Mouse (Mus musculus) heart, embryonic 14.5 days (tissue): ENCODE measurements around the gene Mthfd1l. TPM values are rescaled to one million over a fixed set of nuclear protein-coding genes. Genes with fewer than 3 reads are reported as not detected.

Source experiments
- ATAC-seq: fragments of 200-750 bp; cut with Nextera tagmentation; 2 replicates; pipeline ENCODE4 v1.8.0; 2017; ENCODE audit warnings: low read depth, moderate TSS enrichment; ENCODE audit not compliant: insufficient number of reproducible peaks, insufficient read depth, low FRiP score
- H3K27ac ChIP-seq, 2 experiments: fragments of 200-500 bp in 1 of 2; fragments of 300-500 bp in 1 of 2; sonication (generic) in 1 of 2; replicated peaks in 1 of 2; 2 replicates each; pipeline ENCODE4 v1.5.1; 2012 to 2014; ENCODE audit warnings: low read depth in 2 of 2, low read length in 2 of 2, control low read depth in 1 of 2, mild to moderate bottlenecking in 1 of 2, mixed read lengths in 1 of 2; ENCODE audit not compliant: control insufficient read depth in 1 of 2, insufficient read depth in 1 of 2
- H3K27me3 ChIP-seq: fragments of 300-500 bp; sonication (generic); 2 replicates; pipeline ENCODE4 v1.6.1; 2014; ENCODE audit warnings: mild to moderate bottlenecking, low read length, control low read depth; ENCODE audit not compliant: control insufficient read depth, insufficient read depth
- H3K36me3 ChIP-seq: fragments of 300-500 bp; sonication (generic); 2 replicates; pipeline ENCODE4 v1.6.1; 2014; ENCODE audit warnings: mild to moderate bottlenecking, control low read depth, low read length, mixed read lengths; ENCODE audit not compliant: control insufficient read depth, insufficient read depth
- H3K4me1 ChIP-seq, 2 experiments: fragments of 200-500 bp in 1 of 2; fragments of 300-500 bp in 1 of 2; sonication (generic) in 1 of 2; 2 replicates each; pipeline ENCODE4 v1.6.1; 2012 to 2014; ENCODE audit warnings: low read length in 2 of 2, control low read depth in 1 of 2, mixed read lengths in 1 of 2; ENCODE audit not compliant: control insufficient read depth in 2 of 2, insufficient read depth in 2 of 2
- H3K4me2 ChIP-seq: fragments of 300-500 bp; sonication (generic); 2 replicates; pipeline ENCODE4 v1.6.1; 2014; ENCODE audit warnings: mild to moderate bottlenecking, low read length
- H3K4me3 ChIP-seq, 2 experiments: fragments of 200-500 bp in 1 of 2; fragments of 300-500 bp in 1 of 2; sonication (generic) in 1 of 2; 2 replicates each; pipeline ENCODE4 v1.5.1; 2012 to 2014; ENCODE audit warnings: low read length in 2 of 2, mild to moderate bottlenecking in 2 of 2, control low read depth in 1 of 2, low read depth in 1 of 2, moderate library complexity in 1 of 2; ENCODE audit not compliant: control insufficient read depth in 1 of 2, insufficient read depth in 1 of 2
- H3K9ac ChIP-seq: fragments of 300-500 bp; sonication (generic); 2 replicates; pipeline ENCODE4 v1.6.1; 2014; ENCODE audit warnings: mild to moderate bottlenecking, low read length
- H3K9me3 ChIP-seq: fragments of 300-500 bp; sonication (generic); 2 replicates; pipeline ENCODE4 v1.6.1; 2016; ENCODE audit warnings: low read length, control low read depth; ENCODE audit not compliant: control insufficient read depth
- WGBS: fragments of 180-500 bp; shearing (Covaris S2); extraction: QIAGEN DNeasy Blood & Tissue Kit; methylation state at CpG from one replicate; pipeline ENCODE4 v1.1.7; 2014; 5-methylcytosine and 5-hydroxymethylcytosine counted together
- polyA plus RNA-seq: library from polyadenylated mRNA; unstranded; fragments of >200 nt; fragmentation: Nextera tagmentation; extraction: Ambion mirVana; gene quantifications from 2 replicates; pipeline ENCODE4 v1.2.1, GENCODE M21; 2014

Mthfd1l gene
- polyA plus RNA-seq, 1 experiment from 2014 or later = 8.8 TPM

DNA sequence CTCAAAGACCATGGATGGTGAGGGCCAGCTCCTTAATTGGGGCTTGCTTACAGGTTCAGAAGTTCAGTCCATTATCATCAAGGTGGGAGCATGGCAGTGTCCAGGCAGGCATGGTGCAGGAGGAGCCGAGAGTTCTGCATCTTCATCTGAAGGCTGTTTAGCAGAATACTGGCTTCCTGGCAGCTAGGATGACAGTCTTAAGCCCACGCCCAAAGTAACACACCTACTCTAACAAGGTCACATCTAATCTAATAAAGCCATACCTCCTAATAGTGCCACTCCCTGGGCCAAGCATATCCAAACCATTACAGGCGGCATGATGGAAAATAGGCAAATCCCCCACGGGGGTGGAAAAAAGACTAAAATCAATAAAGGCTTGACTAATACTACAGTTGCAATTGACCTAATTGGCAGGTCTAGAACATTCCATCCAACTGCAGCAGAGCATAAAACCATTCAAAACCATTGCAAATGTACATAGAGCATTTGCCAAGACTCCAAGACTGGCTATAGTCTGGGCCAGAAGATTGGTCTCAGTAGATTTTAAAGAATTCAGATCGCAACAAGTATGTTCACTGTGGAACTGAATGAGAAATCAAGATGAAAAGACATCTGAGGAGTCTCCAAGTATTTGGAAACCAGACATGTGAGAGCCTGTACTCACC lies 162.3 kb downstream of the Mthfd1l start:
- no peak for ATAC-seq

DNA sequence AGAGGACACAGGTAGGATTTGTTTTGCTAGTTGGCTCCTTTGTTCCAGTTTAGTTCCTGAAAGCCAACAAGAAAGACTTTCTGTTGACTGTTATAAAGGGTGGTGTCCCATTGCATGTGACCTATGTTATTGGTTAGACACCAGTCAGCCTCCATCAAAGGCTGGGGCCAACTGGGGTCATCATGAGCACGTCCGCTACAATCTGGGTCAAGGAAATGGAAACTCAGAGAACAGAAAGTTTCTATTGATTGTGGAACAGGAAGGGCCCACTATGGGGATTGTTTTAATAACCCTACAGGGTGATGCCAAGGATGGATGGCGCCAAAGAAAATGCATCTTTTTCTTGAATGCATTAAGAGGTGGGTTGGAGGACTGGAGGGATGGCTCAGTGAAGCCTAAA lies 166.6 kb downstream of the Mthfd1l start:
- H3K4me1 ChIP-seq = no peaks in the 10 kb centered on the region
- no peak overlapping the region for H3K9ac ChIP-seq
- no peaks in the 10 kb centered on the region for H3K36me3 ChIP-seq
- H3K27me3 ChIP-seq = no peaks in the 10 kb centered on the region
- 82% methylated on average over 3 of the region's 3 CpGs for WGBS
- no peak for ATAC-seq
- no peak overlapping the region for H3K27ac ChIP-seq
- H3K9me3 ChIP-seq = no peaks in the 10 kb centered on the region; the same call in 1 of the 2 replicates
- H3K4me2 ChIP-seq = no peak overlapping the region
- H3K4me3 ChIP-seq = no peak overlapping the region

More for the DNA sequence above, 162.3 kb downstream of the Mthfd1l start:
- peaks cover 5 to 7% of the 10 kb centered on the region in 2 experiments for H3K4me1 ChIP-seq
- H3K27me3 ChIP-seq = no peaks in the 10 kb centered on the region
- no peak overlapping the region for H3K9ac ChIP-seq
- no peak overlapping the region for H3K4me2 ChIP-seq
- H3K36me3 ChIP-seq = no peaks in the 10 kb centered on the region
- H3K27ac ChIP-seq = no peak overlapping the region
- WGBS = 89% methylated on average over 5 of the region's 5 CpGs
- no peak overlapping the region for H3K4me3 ChIP-seq
- no peaks in the 10 kb centered on the region; the same call in 1 of the 2 replicates for H3K9me3 ChIP-seq

DNA sequence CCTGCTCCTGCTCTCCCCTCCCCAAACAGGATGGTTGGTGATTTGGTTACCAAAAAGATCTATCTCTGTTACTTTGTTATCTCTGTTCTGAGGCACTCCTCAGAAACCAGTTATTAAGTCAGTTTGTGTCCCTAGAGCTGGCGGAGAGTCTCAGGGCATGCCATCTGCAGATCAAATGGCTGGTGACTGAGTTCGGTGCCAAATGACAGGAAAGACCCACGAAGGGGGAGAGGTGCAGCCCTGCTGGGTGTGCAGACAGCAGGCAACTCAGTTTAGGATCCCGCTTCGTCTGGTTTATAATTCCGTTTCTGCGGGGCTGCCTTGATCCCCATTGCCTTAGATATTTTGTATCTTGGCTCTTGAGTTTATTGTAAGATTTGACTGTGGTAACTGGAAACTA lies 168.8 kb downstream of the Mthfd1l start:
- H3K4me3 ChIP-seq = no peak overlapping the region
- no peak overlapping the region for H3K9ac ChIP-seq
- H3K27me3 ChIP-seq = no peaks in the 10 kb centered on the region
- H3K4me2 ChIP-seq = no peak overlapping the region
- H3K27ac ChIP-seq = no peak overlapping the region
- H3K4me1 ChIP-seq = no peaks in the 10 kb centered on the region
- WGBS = 80% methylated on average over 7 of the region's 7 CpGs
- H3K9me3 ChIP-seq = no peaks in the 10 kb centered on the region
- no peaks in the 10 kb centered on the region for H3K36me3 ChIP-seq
- no peak for ATAC-seq

GRCm38 (mm10) chr10:4142816-4143215 lies 169.9 kb downstream of the Mthfd1l start:
- no peaks in the 10 kb centered on the region for H3K9me3 ChIP-seq
- H3K27ac ChIP-seq = no peak overlapping the region
- ATAC-seq = no peak
- no peak overlapping the region for H3K9ac ChIP-seq
- no peaks in the 10 kb centered on the region for H3K4me1 ChIP-seq
- WGBS = 91% methylated on average over 10 of the region's 10 CpGs
- no peaks in the 10 kb centered on the region for H3K36me3 ChIP-seq
- no peak overlapping the region for H3K4me2 ChIP-seq
- H3K27me3 ChIP-seq = no peaks in the 10 kb centered on the region
- no peak overlapping the region for H3K4me3 ChIP-seq

DNA sequence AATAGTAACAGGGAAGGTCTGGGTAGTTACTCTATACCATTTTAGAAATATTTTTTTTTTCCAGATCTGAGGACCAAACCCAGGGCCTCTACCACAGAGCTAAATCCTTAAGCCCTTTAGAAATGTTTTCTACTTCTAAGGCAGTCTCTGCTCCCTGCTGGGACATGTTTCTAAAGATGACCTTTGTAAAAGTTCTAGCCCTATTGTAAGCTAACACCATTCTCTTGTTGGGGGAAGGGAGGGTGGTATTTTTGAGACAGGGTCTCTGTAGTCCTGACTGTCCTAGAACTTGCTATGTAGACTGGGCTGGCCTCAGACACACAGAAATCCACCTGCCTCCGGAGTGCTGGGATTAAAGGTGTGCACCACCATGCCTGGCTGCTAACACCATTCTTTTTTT lies 170.5 kb downstream of the Mthfd1l start:
- no peak overlapping the region for H3K4me2 ChIP-seq
- H3K9ac ChIP-seq = no peak overlapping the region
- H3K9me3 ChIP-seq = no peaks in the 10 kb centered on the region
- no peak overlapping the region for H3K4me3 ChIP-seq
- H3K27ac ChIP-seq = no peak overlapping the region
- no peak for ATAC-seq
- WGBS = 93% methylated on average over 1 of the region's 1 CpGs
- H3K36me3 ChIP-seq = no peaks in the 10 kb centered on the region
- no peaks in the 10 kb centered on the region for H3K27me3 ChIP-seq
- H3K4me1 ChIP-seq = no peaks in the 10 kb centered on the region

- no peak for ATAC-seq
- Histone ChIP-seq H3K4me3 (no peak overlapping the region), H3K27ac (no peak overlapping the region), H3K9me3 (no peaks in the 10 kb centered on the region), H3K4me2 (no peak overlapping the region), H3K36me3 (no peaks in the 10 kb centered on the region), H3K27me3 (no peaks in the 10 kb centered on the region), H3K4me1 (no peaks in the 10 kb centered on the region), H3K9ac (no peak overlapping the region)
- 82% methylated on average over 16 of the region's 16 CpGs for WGBS
Measured at GRCm38 (mm10) chr10:4145080-4145807, 172.3 kb downstream of the Mthfd1l start.

DNA sequence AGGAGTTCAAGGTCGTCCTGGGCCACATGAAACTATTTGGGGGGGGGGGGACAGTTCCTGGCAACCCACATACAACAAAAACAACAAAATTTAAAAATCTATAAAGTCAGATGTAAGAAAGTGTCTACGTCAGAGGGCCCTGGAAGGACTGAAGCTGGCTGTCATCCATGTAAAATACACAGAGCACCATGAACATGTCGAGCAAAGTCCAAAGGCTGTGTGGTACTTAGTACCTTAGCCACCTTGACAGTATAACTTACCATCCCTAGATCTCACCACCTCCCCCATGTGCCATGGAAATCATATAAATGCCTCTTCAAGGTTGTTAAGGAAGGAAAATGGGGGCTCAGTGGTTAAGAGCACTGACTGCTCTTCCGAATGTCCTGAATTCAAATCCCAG lies 174.0 kb downstream of the Mthfd1l start:
- Histone ChIP-seq H3K27ac (no peak overlapping the region), H3K36me3 (no peaks in the 10 kb centered on the region), H3K9me3 (no peaks in the 10 kb centered on the region), H3K4me2 (no peak overlapping the region), H3K4me3 (no peak overlapping the region), H3K9ac (no peak overlapping the region), H3K4me1 (no peaks in the 10 kb centered on the region; a peak in 1 of 4 replicates), H3K27me3 (no peaks in the 10 kb centered on the region)
- 90% methylated on average over 4 of the region's 4 CpGs for WGBS
- no peak for ATAC-seq
